Mouse (Mus musculus): Measurements from ENCODE around the gene Ctsc.

Gene Ctsc

DNA sequence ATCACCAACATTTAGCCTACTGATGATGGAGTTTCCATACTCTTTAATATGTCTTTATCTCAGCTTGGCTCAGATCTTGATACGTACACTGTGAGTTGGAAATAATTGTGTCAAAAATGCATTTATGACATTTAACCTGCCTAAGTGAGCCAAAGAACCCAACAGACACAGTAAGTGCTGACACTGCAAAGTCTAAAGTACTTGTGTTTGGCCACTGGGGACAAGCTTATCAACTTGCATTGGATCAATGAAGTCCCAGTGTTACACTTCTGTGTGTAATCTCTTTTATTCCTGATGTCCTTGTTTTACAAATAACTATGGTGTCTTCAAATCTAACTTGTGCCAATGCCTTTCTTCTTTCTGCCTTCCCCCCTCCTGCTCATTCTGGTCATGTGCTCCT, 18.1 kb downstream of the Ctsc start:
- no peak for DNase-seq (ENCODE audit: low spot score in 2 of 2)

DNA sequence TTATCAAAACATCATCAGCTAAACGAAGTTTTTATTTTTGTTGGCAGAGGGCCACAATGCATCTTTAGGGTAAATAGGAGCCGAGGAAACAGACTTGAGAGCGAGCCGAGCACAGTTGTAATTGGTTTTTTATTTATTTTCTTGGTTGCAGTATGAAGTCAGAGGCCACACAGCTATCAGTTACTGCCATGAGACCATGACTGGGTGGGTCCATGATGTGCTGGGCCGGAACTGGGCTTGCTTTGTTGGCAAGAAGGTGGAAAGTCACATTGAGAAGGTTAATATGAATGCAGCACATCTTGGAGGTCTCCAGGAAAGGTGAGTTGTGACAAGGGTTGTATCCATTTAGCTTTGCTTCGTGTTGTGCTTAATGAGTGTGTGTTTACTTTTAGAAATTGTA, 19.0 kb downstream of the Ctsc start:
- DNase-seq (ENCODE audit: low spot score in 2 of 2) = no peak

DNA sequence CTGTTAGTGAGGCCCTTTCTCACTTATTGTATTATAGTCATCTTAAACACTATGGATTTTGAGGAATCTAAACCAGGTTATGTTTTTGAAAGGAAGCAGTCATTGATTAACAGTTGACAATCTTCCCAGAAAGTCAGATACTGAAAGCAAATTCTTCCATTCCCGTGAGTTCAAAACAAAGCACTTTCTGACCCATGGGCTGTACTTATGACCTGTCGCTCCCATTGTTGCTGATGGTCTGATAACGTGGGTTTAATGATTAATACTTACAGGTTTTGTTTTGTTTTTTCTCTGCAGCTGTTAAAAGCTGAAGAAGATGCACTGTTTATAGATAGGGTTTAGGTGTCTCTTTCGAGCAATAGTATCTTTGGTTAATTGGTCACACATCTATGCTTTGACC, 27.9 kb downstream of the Ctsc start:
- DNase-seq (ENCODE audit: low spot score in 2 of 2) = no peak

DNA sequence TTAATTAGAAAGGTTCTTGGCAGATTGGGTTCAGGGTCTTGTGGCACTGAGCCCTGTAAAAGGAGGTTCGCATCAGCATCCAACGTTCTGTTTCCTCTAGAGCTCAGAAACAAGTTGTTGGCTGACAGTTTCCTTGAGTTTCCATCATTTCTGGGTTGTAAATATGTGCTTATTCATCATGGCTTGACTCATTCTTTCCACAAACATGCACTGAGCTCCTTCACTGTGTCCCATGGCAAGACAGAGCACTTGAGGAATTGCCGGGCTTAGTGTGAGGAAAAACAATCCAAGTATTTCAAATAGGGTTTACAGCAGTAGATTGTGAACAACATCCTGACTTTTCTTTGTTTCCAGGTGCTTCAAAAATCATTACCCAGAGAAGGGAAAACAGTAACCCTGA, 28.8 kb downstream of the Ctsc start:
- DNase-seq (ENCODE audit: low spot score in 2 of 2) = no peak

DNA sequence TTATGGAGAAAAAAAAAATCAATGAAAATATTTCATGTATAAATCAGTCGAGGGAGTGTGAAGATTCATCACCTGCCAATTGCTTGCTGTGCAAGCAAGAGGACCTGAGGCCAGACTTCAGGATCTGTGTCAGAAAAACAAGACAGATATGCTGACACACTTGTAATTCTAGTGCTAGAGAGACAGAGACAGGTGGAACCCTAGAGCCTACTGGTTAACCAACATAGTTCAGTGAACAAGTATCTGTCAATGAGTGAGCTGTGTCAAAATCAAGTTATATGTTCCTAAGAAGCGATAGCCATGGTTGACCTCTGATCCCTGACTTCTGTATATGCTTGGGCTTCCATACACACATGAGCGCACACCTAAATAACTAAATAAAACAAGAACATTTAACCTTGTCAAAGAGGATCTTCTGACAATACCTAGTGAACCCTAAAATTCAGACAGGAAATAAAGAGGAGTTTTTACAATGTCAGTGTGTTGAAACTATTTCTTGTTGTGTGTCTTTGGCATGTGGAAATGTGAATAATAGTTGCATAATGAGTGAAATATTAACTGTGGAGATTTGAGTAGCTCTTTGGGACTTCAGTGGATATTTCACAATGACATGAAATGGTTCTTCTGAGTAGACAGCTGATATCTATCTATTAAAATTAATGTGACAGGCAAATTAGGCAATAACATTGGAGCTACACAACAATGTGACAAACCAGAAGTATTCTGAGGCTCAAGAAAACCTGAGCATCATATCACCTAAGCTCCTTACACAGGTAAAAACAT, 32.7 kb downstream of the Ctsc start:
- no peak for DNase-seq (ENCODE audit: low spot score in 2 of 2)

DNA sequence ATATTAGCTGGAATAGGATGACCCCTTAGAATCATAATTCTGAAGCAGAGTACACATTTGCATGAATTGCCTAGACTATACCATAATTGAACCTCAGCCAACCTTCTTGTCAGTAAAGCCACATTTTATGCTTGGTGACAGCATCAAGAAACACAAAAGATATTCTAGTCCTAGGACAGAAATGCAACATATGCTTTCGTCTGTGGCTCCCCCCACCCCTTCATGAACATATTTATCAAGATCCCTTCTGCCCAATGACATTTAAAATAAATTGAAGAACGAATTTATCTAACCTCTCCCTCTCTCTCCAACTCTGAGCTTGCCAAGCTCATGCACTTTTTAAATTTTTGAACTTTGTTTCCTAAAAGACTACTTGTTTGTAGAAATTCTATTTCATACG, 38.5 kb downstream of the Ctsc start:
- DNase-seq (ENCODE audit: low spot score in 2 of 2) = no peak

DNA sequence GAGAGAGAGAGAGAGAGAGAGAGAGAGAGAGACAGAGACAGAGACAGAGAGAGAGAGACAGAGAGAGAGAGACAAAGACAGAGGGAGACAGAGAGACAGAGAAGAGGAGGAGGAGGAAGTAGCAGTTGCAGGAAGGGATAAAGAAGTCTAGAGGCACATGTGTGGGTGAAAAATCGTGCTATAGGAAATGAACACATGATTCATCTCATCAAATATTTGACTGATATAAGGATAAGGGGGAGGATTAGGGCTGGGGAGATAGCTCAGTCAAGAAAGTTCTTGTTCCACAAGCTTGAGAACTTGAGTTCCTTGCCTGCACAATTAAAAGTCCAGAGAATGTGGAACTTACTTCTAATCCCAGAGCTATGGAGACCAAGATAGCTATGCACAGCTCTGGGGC, 40.6 kb downstream of the Ctsc start:
- DNase-seq (ENCODE audit: low spot score in 2 of 2) = no peak

DNA sequence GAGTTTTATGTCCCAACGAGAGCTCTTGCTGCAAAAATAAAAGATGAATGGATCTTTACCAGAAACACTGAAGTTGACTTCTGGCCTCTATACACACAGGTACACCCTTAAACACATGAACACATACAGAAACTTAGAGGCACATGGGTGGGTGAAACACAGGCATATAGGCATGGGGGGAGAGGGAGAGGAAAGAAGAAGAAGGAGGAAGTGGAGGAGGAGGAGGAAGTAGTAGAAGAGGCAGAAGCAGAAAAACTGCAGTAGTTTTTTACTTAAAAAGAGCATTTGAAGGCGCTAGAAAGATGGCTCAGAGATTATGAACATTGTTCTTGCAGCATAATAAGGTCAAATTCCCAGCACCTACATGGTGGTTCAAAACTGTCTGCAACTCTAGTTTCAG, 41.0 kb downstream of the Ctsc start:
- no peak for DNase-seq (ENCODE audit: low spot score in 2 of 2)

DNA sequence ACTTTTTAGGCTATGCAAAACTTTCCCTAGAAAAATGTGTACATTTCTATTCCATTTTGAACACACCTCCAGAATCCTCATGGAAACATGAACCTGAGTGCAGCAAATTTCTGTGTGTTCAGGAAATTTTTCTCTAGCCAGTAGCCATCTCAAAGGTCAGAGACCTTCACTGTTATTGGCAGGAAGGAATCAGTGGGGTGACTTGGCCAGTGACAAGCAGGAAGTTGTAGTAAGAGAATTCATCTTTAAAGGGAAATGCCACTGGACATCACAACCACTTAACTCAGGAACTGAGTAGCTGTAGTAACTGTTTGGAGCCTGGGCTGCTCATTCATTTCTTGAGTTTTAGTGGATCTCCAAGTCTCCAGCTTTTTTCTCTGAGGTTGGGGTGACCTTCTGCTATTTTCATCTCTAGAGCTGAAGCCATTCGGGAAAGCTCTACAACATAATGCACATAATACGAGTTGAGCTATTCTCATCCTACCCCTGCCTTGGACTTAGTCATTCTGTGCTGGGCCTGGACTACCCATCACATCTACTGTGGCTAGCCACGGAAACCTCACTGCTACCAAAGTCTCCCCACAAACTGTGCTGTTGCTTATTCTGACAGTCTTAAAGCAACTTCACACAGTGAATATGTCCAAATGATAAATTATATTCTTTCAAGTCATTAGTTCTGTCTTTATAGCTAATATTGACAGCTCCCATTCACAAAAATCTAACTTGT, 41.7 kb downstream of the Ctsc start:
- DNase-seq (ENCODE audit: low spot score in 2 of 2) = no peak

DNA sequence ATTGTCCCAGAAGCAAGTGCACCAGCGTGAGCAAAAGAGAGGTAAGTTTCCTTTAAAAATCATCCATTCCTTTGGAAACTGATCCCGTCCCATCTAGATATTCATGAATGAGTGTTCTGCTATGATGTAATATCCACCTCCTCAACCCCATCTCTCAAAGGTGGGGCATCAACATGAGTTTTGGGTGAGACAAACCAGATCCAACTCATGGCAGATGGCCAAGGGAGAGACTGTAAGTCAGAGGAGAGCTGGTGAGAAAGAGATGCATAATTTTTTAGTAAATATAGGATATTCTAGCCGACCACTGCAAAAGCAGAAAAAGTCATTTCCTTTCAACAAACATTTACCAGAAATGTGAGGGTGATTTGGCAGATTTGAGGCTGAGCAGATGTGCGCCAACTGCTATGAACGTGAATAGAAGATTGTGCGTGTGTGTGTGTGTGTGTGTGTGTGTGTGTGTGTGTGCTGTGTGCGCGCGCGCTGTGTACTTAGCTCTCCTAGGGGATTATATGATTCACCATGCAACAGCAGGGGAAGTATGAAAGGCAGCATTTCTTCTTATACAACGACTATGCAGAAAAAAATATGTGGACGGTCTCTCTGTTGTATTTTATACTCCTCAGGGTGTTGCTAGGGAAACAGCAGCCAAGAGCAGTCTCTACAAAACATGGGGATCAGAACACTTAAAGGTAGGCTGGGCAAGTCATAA, 42.9 kb downstream of the Ctsc start:
- DNase-seq (ENCODE audit: low spot score in 2 of 2) = peak; percentile 50 to 61

DNA sequence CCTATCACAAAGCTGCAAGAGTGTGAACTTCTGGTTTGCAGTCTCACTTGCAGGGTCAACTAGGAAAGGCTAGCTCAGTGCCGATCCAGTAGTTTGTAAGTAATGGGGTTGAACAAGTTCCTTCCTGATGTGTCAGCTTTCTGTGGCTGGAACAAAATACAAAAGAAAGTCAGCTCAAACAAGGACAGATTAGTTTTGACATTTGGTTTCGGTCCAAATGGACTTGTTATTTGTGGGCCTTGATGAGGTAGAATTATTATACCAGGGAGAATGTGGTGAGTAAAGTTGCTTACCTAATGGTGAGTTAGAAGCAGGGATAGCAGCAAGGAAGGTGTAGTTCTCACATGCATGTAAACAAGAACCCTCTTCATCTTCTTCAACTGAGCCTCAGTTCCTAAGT, 44.5 kb downstream of the Ctsc start:
- no peak for DNase-seq (ENCODE audit: low spot score in 2 of 2)

DNA sequence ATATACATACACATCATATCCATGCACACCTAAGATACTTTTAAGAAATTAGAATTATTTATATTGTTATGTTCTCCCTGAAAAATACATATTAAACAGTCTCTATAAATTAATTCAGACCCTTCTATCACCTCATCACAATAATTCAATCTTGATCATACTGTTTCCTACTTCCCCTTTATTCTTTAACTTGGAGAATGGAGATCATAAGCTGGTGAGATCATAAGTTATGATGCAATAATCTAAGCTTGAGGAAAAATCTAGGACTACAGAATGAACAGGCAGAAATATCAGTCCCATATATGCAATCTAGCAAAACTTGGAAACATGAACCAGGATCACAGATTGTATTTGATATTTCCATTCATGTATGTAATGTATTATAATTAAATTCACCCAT, 49.6 kb downstream of the Ctsc start:
- DNase-seq (ENCODE audit: low spot score in 2 of 2) = no peak

DNA sequence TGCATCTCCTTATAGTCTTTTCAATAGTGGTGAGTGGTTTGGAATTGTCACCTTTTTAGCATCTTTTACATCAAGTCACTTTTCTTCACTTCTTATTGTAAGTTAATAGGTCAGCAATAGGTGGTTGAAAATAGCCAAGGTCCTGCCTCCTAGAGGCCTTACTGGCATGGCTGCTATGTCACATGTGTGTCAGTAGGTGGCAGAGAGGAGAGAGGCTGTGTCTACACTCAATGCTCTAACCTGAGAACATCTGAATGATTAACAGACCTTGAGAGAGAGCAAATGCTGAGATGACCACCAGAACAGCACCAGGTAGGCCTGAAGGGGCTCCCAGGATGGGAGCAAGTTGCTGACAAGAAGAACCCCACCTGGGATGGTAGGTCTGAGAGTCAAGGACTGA, 65.9 kb downstream of the Ctsc start:
- DNase-seq (ENCODE audit: low spot score in 2 of 2) = no peak

DNA sequence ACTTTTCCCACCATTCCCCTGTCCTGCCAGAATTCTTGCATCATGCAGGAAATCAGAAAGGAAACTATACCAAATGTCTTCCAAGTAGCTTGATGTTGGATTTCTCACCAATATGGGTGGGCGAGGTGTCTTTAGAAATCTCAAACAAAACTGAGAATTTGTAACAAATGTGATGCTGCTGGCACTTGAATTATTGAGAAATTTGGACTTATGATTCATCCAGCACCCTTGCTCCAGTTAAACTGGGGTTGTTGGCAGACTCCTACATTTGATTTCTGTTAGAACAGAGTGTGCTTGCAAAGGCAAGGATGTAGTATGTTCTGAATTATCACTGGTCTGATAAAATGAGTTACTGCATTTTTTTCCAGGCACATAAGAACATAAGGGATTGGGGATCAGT, 68.2 kb downstream of the Ctsc start:
- DNase-seq (ENCODE audit: low spot score in 2 of 2) = peak; percentile 29 to 35

DNA sequence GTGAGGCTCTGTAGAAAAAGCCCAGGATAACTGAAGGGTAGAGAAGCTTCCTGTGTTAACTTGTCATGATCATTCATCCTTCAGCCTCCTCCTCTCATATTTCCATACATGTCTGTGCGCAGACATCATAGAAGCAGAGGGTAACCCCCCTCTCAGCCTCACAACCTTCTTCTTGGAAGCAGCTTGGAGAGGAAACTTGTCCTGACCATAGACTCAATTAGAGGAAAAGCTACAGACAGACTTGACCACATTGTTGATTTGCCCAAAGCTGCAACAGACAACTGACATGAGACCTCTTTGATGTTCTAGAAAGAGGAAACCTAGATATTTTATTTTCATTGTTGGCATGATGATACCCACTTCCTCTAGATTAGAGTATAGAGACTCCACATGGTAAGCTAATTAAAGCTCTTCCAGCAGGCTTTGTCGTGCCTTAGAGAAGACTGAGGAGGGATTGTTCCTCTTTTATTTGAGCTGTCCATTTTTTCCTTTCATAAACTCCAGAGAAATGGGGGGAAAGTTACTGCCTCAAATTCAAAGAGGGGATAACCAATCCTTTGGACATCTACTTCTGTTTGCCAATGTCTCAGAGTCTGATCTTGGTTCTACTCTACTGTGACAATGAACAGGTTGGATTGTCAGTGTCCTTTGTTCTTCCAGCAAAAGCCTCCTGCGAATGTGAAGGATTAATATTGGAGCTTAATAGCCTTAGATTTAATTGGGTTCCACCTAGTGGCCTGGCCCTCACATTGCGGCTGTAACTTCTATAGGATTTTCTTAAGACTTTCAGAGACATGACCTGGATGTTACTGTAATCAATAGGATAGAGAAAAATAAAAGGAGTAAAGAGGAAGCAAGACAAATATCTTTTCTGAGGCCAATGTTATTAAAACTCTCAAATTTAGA, 79.2 kb downstream of the Ctsc start:
- DNase-seq (ENCODE audit: low spot score in 2 of 2) = peak; percentile 18 to 23

DNA sequence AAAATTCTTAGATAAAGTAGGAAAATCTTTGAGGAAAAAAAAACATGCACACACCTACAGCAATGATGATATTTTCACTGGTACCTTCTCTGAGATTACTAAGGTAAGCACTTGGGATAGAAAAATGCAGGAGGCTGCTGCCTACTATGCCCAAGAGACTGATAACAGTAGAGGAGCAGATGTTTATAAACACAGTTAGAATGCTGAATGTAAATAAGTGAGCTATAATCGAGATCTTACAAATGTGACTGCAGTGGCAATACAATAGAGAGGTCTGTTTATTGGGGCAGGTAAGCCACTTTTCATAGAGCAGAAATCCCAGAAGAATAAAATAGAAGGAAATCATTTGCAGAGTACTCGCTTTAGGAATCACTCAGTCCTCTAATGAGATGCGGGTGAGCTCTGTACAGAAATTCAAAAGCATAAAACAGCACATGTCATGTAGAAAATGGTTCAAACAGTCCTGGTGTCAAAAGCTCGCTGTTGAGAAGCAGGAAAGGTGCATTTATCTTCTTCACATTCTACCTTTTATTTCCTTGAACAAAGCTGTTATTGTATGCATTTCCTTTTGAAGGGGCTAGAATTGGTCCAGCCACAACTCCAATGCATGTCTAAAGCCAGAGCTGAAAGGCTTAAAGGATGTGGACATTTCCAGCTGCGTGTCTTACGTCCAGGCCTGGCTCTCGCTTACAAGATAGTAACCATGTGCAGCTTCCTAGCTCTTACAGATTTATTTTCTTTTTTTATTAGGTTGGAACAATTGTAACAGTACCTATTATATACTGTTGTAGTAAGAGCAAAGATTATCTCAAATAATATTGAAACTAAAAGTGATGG, 80.4 kb downstream of the Ctsc start:
- DNase-seq (ENCODE audit: low spot score in 2 of 2) = no peak
